Mouse (Mus musculus) MEL (cell line): ENCODE measurements around the gene Cebpzos. TPM values are rescaled to one million over a fixed set of nuclear protein-coding genes. Genes with fewer than 3 reads are reported as not detected.

Experiments used
- DNase-seq: peaks from one replicate; pipeline ENCODE4 v3.0.0; 2011; ENCODE audit warnings: low read depth, low spot score
- H3K27ac ChIP-seq: 2 replicates; pipeline ENCODE4 v1.5.1; 2012; ENCODE audit warnings: low read depth, mild to moderate bottlenecking, control low read depth, low read length, moderate library complexity; ENCODE audit not compliant: control insufficient read depth
- H3K27me3 ChIP-seq, 2 experiments: fragments of 150-350 bp in 1 of 2; sonication (generic) in 1 of 2; 2 replicates each; pipeline ENCODE4 v1.6.1; 2012; ENCODE audit warnings: low read length in 2 of 2, mild to moderate bottlenecking in 2 of 2, improper control_type of control experiment in 1 of 2, moderate library complexity in 1 of 2; ENCODE audit not compliant: insufficient read depth in 2 of 2, control insufficient read depth in 1 of 2
- H3K36me3 ChIP-seq, 2 experiments: 2 replicates each; pipeline ENCODE4 v1.6.1; 2012 to 2014; ENCODE audit warnings: low read length in 2 of 2, improper control_type of control experiment in 1 of 2, inconsistent platforms in 1 of 2, mild to moderate bottlenecking in 1 of 2; ENCODE audit not compliant: insufficient read depth in 2 of 2, control insufficient read depth in 1 of 2
- H3K4me1 ChIP-seq, 2 experiments: fragments of 150-350 bp in 1 of 2; sonication (generic) in 1 of 2; 2 replicates each; pipeline ENCODE4 v1.6.1; 2012; ENCODE audit warnings: low read length in 2 of 2, improper control_type of control experiment in 1 of 2, mild to moderate bottlenecking in 1 of 2; ENCODE audit not compliant: insufficient read depth in 2 of 2, control insufficient read depth in 1 of 2
- H3K4me3 ChIP-seq, 2 experiments: fragments of 150-350 bp in 1 of 2; sonication (generic) in 1 of 2; 2 replicates each; pipeline ENCODE4 v1.5.1; 2012; ENCODE audit warnings: low read depth in 2 of 2, low read length in 2 of 2, mild to moderate bottlenecking in 2 of 2, moderate library complexity in 2 of 2, control low read depth in 1 of 2, improper control_type of control experiment in 1 of 2; ENCODE audit not compliant: control insufficient read depth in 1 of 2, insufficient read depth in 1 of 2
- H3K79me2 ChIP-seq: 2 replicates; pipeline ENCODE4 v1.6.1; 2012; ENCODE audit warnings: mild to moderate bottlenecking, low read length, moderate library complexity; ENCODE audit not compliant: control insufficient read depth, poor library complexity, insufficient read depth
- H3K9ac ChIP-seq: 2 replicates; pipeline ENCODE4 v1.6.1; 2012; ENCODE audit warnings: low read depth, mild to moderate bottlenecking, control low read depth, low read length, moderate library complexity; ENCODE audit not compliant: control insufficient read depth, poor library complexity, severe bottlenecking
- H3K9me3 ChIP-seq: fragments of 150-350 bp; sonication (generic); replicated peaks from 2 replicates; pipeline ENCODE4 v1.6.1; 2012; ENCODE audit warnings: mild to moderate bottlenecking, low read length, improper control_type of control experiment, moderate library complexity; ENCODE audit not compliant: insufficient read depth
- CHD1 ChIP-seq: IDR thresholded peaks from 2 replicates; pipeline ENCODE4 v1.6.1; 2012; ENCODE audit warnings: low read depth, mild to moderate bottlenecking, inconsistent platforms, low read length, improper control_type of control experiment
- CHD2 ChIP-seq: IDR thresholded peaks from 2 replicates; pipeline ENCODE4 v1.6.1; 2011; ENCODE audit warnings: low read length, improper control_type of control experiment
- CTCF ChIP-seq, 3 experiments: IDR thresholded peaks in 2 of 3; conservative IDR thresholded peaks in 1 of 3; 2 replicates each; pipeline ENCODE4 v1.5.1; 2011 to 2012; ENCODE audit warnings: low read length in 3 of 3, low read depth in 2 of 3, mild to moderate bottlenecking in 2 of 3, improper control_type of control experiment in 1 of 3, inconsistent platforms in 1 of 3, mixed read lengths in 1 of 3, moderate library complexity in 1 of 3; ENCODE audit not compliant: control insufficient read depth in 1 of 3, insufficient read depth in 1 of 3, poor library complexity in 1 of 3, severe bottlenecking in 1 of 3
- ELF1 ChIP-seq: IDR thresholded peaks from 2 replicates; pipeline ENCODE4 v1.6.1; 2014; ENCODE audit warnings: low read depth, mild to moderate bottlenecking, inconsistent platforms, low read length, improper control_type of control experiment, moderate library complexity
- EP300 ChIP-seq, 2 experiments: IDR thresholded peaks; 2 replicates each; pipeline ENCODE4 v1.6.1; 2011; ENCODE audit warnings: improper control_type of control experiment in 2 of 2, low read length in 2 of 2, low read depth in 1 of 2, mild to moderate bottlenecking in 1 of 2
- ETS1 ChIP-seq: IDR thresholded peaks from 2 replicates; pipeline ENCODE4 v1.6.1; 2012; ENCODE audit warnings: low read depth, mild to moderate bottlenecking, inconsistent platforms, low read length, improper control_type of control experiment, moderate library complexity
- GABPA ChIP-seq: IDR thresholded peaks from 2 replicates; pipeline ENCODE4 v1.6.1; 2012; ENCODE audit warnings: low read depth, mild to moderate bottlenecking, inconsistent platforms, low read length, improper control_type of control experiment, moderate library complexity
- GATA1 ChIP-seq: IDR thresholded peaks from 2 replicates; pipeline ENCODE4 v1.6.1; 2011; ENCODE audit warnings: low read depth, low read length, improper control_type of control experiment
- HCFC1 ChIP-seq: IDR thresholded peaks from 2 replicates; pipeline ENCODE4 v1.6.1; 2012; ENCODE audit warnings: low read depth, mild to moderate bottlenecking, inconsistent platforms, low read length, improper control_type of control experiment, moderate library complexity
- JUND ChIP-seq: IDR thresholded peaks from 2 replicates; pipeline ENCODE4 v1.6.1; 2011; ENCODE audit warnings: low read depth, mild to moderate bottlenecking, improper control_type of control experiment, low read length
- MAFK ChIP-seq: IDR thresholded peaks from 2 replicates; pipeline ENCODE4 v1.6.1; 2011; ENCODE audit warnings: low read depth, mild to moderate bottlenecking, low read length, improper control_type of control experiment, borderline replicate concordance
- MAX ChIP-seq: IDR thresholded peaks from 2 replicates; pipeline ENCODE4 v1.6.1; 2011; ENCODE audit warnings: low read length, improper control_type of control experiment
- MAZ ChIP-seq: IDR thresholded peaks from 2 replicates; pipeline ENCODE4 v1.6.1; 2012; ENCODE audit warnings: low read depth, mild to moderate bottlenecking, inconsistent platforms, low read length, improper control_type of control experiment
- MXI1 ChIP-seq: IDR thresholded peaks from 2 replicates; pipeline ENCODE4 v1.6.1; 2011; ENCODE audit warnings: mild to moderate bottlenecking, low read depth, low read length, improper control_type of control experiment
- MYB ChIP-seq: IDR thresholded peaks from 2 replicates; pipeline ENCODE4 v1.6.1; 2011; ENCODE audit warnings: mild to moderate bottlenecking, low read depth, low read length, improper control_type of control experiment
- MYC ChIP-seq: IDR thresholded peaks from 2 replicates; pipeline ENCODE4 v1.6.1; 2011; ENCODE audit warnings: low read depth, mild to moderate bottlenecking, low read length, improper control_type of control experiment, moderate library complexity
- NELFE ChIP-seq: IDR thresholded peaks from 2 replicates; pipeline ENCODE4 v1.6.1; 2011; ENCODE audit warnings: low read depth, low read length, improper control_type of control experiment
- NRF1 ChIP-seq: IDR thresholded peaks from 2 replicates; pipeline ENCODE4 v1.6.1; 2014; ENCODE audit warnings: low read depth, mild to moderate bottlenecking, inconsistent platforms, low read length, improper control_type of control experiment, moderate library complexity; ENCODE audit not compliant: poor library complexity, insufficient read depth, severe bottlenecking
- POLR2A ChIP-seq, 2 experiments: IDR thresholded peaks; 2 replicates each; pipeline ENCODE4 v1.6.1; 2011 to 2012; ENCODE audit warnings: low read length in 2 of 2, mild to moderate bottlenecking in 2 of 2, control low read depth in 1 of 2, improper control_type of control experiment in 1 of 2, low read depth in 1 of 2, moderate library complexity in 1 of 2; ENCODE audit not compliant: control insufficient read depth in 1 of 2, insufficient read depth in 1 of 2, poor library complexity in 1 of 2
- POLR2AphosphoS2 ChIP-seq: IDR thresholded peaks from 2 replicates; pipeline ENCODE4 v1.6.1; 2011; ENCODE audit warnings: low read length, improper control_type of control experiment
- SIN3A ChIP-seq: IDR thresholded peaks from 2 replicates; pipeline ENCODE4 v1.6.1; 2012; ENCODE audit warnings: low read length, improper control_type of control experiment, inconsistent platforms
- SMC3 ChIP-seq: IDR thresholded peaks from 2 replicates; pipeline ENCODE4 v1.6.1; 2011; ENCODE audit warnings: low read depth, low read length, improper control_type of control experiment
- TBP ChIP-seq: IDR thresholded peaks from 2 replicates; pipeline ENCODE4 v1.8.0; 2011; ENCODE audit warnings: low read depth, low read length, improper control_type of control experiment
- TCF12 ChIP-seq: IDR thresholded peaks from 2 replicates; pipeline ENCODE4 v1.6.1; 2014; ENCODE audit warnings: low read depth, mild to moderate bottlenecking, inconsistent platforms, low read length, improper control_type of control experiment, moderate library complexity
- UBTF ChIP-seq: IDR thresholded peaks from 2 replicates; pipeline ENCODE4 v1.6.1; 2012; ENCODE audit warnings: low read depth, mild to moderate bottlenecking, inconsistent platforms, low read length, improper control_type of control experiment, moderate library complexity, borderline replicate concordance; ENCODE audit not compliant: insufficient read depth
- USF1 ChIP-seq: IDR thresholded peaks from 2 replicates; pipeline ENCODE4 v1.6.1; 2014; ENCODE audit warnings: low read depth, mild to moderate bottlenecking, inconsistent platforms, low read length, improper control_type of control experiment, moderate library complexity
- USF2 ChIP-seq, 2 experiments: IDR thresholded peaks; 2 replicates each; pipeline ENCODE4 v1.6.1; 2011 to 2012; ENCODE audit warnings: improper control_type of control experiment in 2 of 2, low read length in 2 of 2, borderline replicate concordance in 1 of 2, inconsistent platforms in 1 of 2, low read depth in 1 of 2, mild to moderate bottlenecking in 1 of 2; ENCODE audit not compliant: insufficient read depth in 1 of 2
- ZC3H11A ChIP-seq: IDR thresholded peaks from 2 replicates; pipeline ENCODE4 v1.6.1; 2012; ENCODE audit warnings: low read depth, mild to moderate bottlenecking, inconsistent platforms, low read length, improper control_type of control experiment
- ZKSCAN1 ChIP-seq: IDR thresholded peaks from 2 replicates; pipeline ENCODE4 v1.6.1; 2012; ENCODE audit warnings: low read depth, mild to moderate bottlenecking, inconsistent platforms, low read length, improper control_type of control experiment, moderate library complexity
- ZMIZ1 ChIP-seq: IDR thresholded peaks from 2 replicates; pipeline ENCODE4 v1.6.1; 2012; ENCODE audit warnings: low read depth, mild to moderate bottlenecking, inconsistent platforms, low read length, improper control_type of control experiment, moderate library complexity
- ZNF384 ChIP-seq: IDR thresholded peaks from 2 replicates; pipeline ENCODE4 v1.6.1; 2012; ENCODE audit warnings: low read depth, mild to moderate bottlenecking, inconsistent platforms, low read length, improper control_type of control experiment
- polyA plus RNA-seq, 2 experiments: library from polyadenylated mRNA; stranded (reverse) in 1 of 2; unstranded in 1 of 2; fragments of >175 nt in 1 of 2; fragments of >200 nt in 1 of 2; gene quantifications; 2 replicates each; pipeline versions ENCODE4 v1.2.1 to v1.2.4; 2012; ENCODE audit warnings: low replicate concordance in 2 of 2, low read depth in 1 of 2; ENCODE audit not compliant: insufficient read length in 2 of 2, insufficient read depth in 1 of 2, missing spikeins in 1 of 2
- total RNA-seq: library from RNA; depleted of rRNA; stranded (reverse); fragments of 300-350 nt; gene quantifications from 2 replicates; pipeline ENCODE4 v1.2.3, GENCODE M21; 2012

Cebpzos gene
- total and polyA plus RNA-seq, 3 experiments, result 18.9 to 30.2 TPM; not detected in 1

DNA sequence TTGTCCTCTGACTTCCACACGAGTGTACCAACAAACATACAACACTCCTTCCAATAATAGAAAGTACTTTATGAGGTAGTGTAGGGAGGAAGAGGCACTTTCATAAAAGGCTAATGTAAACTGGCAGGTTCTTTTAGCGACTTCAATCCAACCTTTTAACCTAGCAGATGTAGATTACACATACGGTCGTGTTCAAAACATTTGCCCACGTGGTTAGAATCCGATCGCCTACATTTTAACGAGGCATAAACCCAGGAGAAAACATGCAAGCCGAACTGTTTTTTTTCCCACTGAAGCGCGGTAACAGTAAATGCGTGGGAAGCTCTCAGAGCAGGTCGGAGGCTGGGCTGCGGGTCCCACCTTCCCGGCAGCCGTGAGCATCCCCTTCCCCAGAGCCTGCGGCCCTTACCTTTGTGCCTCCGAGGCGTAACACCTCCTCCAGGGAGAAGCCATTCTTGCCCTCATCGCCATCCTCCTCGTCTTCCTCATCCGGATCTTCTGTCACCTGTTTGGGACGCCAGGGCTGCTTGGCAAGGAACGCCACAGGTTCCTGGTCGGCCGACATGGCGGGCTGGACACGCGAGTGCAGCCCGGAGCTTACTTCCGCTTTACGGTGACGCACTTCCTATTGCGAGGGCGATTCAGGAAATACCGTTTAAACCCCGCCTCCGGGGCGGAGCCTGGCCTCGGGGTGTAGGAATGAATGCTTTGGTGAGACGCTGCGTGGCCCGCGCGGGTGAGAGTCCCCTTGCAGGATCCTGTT lies 20.3 kb downstream of the Cebpzos start, which contains the start of the genes Cebpz and Ndufaf7:
Gene Cebpz (minus strand): TSS at position 601 of the 763 bp plus-strand sequence.
Gene Ndufaf7 (plus strand): TSS at position 671 of the 763 bp plus-strand sequence.
- Histone ChIP-seq H3K9ac (peak within 1 kb of the TSS; percentile 91), H3K36me3 (peaks cover 7 to 32% of the 10 kb centered on the region in 2 experiments), H3K9me3 (no peaks in the 10 kb centered on the region), H3K27me3 (no peaks in the 10 kb centered on the region), H3K27ac (peak within 1 kb of the TSS; percentile 66), H3K4me1 (peaks cover 8 to 14% of the 10 kb centered on the region in 2 experiments), H3K4me3 (peak within 1 kb of the TSS; percentile 84 to 86), H3K79me2 (peaks cover 42% of the 10 kb centered on the region)
- DNase-seq, result peak; percentile 99
- TF ChIP-seq CTCF (IDR thresholded peaks at IDR 0.05 in 2 of 3, conservative IDR thresholded peaks at IDR 0.05 in 1 of 3; ENCODE audit: control insufficient read depth in 1 of 3, insufficient read depth in 1 of 3, low read depth in 2 of 3, low read length in 3 of 3, poor library complexity in 1 of 3, severe bottlenecking in 1 of 3), result no peak
- 0 out of 2 replicates have a peak, but pooled peaks have one; percentile 18 for TF ChIP-seq UBTF
- TF ChIP-seq SIN3A, result peak; percentile 89
- TF ChIP-seq ETS1, result peak; percentile 57; the same call in 1 of the 2 replicates
- peak; percentile 65 to 88; a peak in 3 of 4 replicates for TF ChIP-seq POLR2A (IDR thresholded peaks at IDR 0.05; ENCODE audit: control insufficient read depth in 1 of 2, insufficient read depth in 1 of 2, low read depth in 1 of 2, low read length in 2 of 2, poor library complexity in 1 of 2)
- no peak for TF ChIP-seq SMC3
- TF ChIP-seq NRF1, result 0 out of 2 replicates have a peak, but pooled peaks have one; percentile 7
- TF ChIP-seq JUND, result no peak; the same call in 1 of the 2 replicates
- peak; percentile 90 for TF ChIP-seq HCFC1
- no peak for TF ChIP-seq GABPA
- peak; percentile 80 for TF ChIP-seq NELFE
- peak; percentile 59 for TF ChIP-seq TCF12
- TF ChIP-seq ZNF384, result no peak
- no peak for TF ChIP-seq GATA1
- TF ChIP-seq POLR2AphosphoS2, result peak; percentile 85
- no peak for TF ChIP-seq MYB
- no peak for TF ChIP-seq ZC3H11A
- TF ChIP-seq USF2 (IDR thresholded peaks at IDR 0.05; ENCODE audit: borderline replicate concordance in 1 of 2, insufficient read depth in 1 of 2, low read depth in 1 of 2, low read length in 2 of 2), result no peak
- peak; percentile 58; the same call in 1 of the 2 replicates for TF ChIP-seq USF1
- peak; percentile 82 for TF ChIP-seq MAX
- TF ChIP-seq ELF1, result peak; percentile 95
- no peak for TF ChIP-seq CHD2
- TF ChIP-seq MXI1, result peak; percentile 97
- no peak for TF ChIP-seq CHD1
- no peak for TF ChIP-seq EP300 (IDR thresholded peaks at IDR 0.05; ENCODE audit: low read depth in 1 of 2, low read length in 2 of 2)
- TF ChIP-seq MAFK, result no peak
- 0 out of 2 replicates have a peak, but pooled peaks have one; percentile 47 for TF ChIP-seq MAZ
- peak; percentile 89 for TF ChIP-seq MYC
- peak; percentile 71 for TF ChIP-seq TBP
- peak; percentile 87 for TF ChIP-seq ZMIZ1
- TF ChIP-seq ZKSCAN1, result no peak
